ENCODE assay signal across 7 mouse cellular contexts in genomic region chr2:160645614-160646137, GRCm38 (mm10). TPM values are rescaled to one million over a fixed set of nuclear protein-coding genes. Genes with fewer than 3 reads are reported as not detected.
A peak's percentile ranks its signal among the peaks of the same experiment; 100 is the strongest.
DNase-seq lines count a peak whose midpoint lies in the region; ATAC-seq lines count a peak whose summit lies in the region.

Top1 (plus strand) TSS chr2:160645888.

- H3K36me3 ChIP-seq in embryonic facial prominence, embryonic 12.5 days, result no peaks in the 10 kb centered on the region
- H3K36me3 ChIP-seq in limb, embryonic 11.5 days (ENCODE audit: control insufficient read depth, insufficient read depth, low read length), result no peaks in the 10 kb centered on the region
- H3K36me3 ChIP-seq in midbrain, embryonic 14.5 days (ENCODE audit: control insufficient read depth, insufficient read depth, low read length), result no peaks in the 10 kb centered on the region

- H3K9ac ChIP-seq in embryonic facial prominence, embryonic 12.5 days, result peak within 1 kb of the TSS; percentile 100
- peak within 1 kb of the TSS; percentile 100 for H3K9ac ChIP-seq in limb, embryonic 11.5 days (ENCODE audit: low read length)
- peak within 1 kb of the TSS; percentile 100 for H3K9ac ChIP-seq in midbrain, embryonic 14.5 days (replicated peaks; ENCODE audit: low read length)

- H3K27ac ChIP-seq in embryonic facial prominence, embryonic 12.5 days, result peak within 1 kb of the TSS; percentile 98
- H3K27ac ChIP-seq in limb, embryonic 11.5 days (replicated peaks; ENCODE audit: low read depth, low read length), result peak within 1 kb of the TSS; percentile 97
- peak within 1 kb of the TSS; percentile 99 for H3K27ac ChIP-seq in midbrain, embryonic 14.5 days (replicated peaks; ENCODE audit: low read depth, low read length)

- no peaks in the 10 kb centered on the region for H3K9me3 ChIP-seq in embryonic facial prominence, embryonic 12.5 days
- H3K9me3 ChIP-seq in limb, embryonic 11.5 days (ENCODE audit: control insufficient read depth, low read length), result no peaks in the 10 kb centered on the region
- H3K9me3 ChIP-seq in midbrain, embryonic 14.5 days (ENCODE audit: control insufficient read depth, low read length), result no peaks in the 10 kb centered on the region

- H3K4me2 ChIP-seq in embryonic facial prominence, embryonic 12.5 days (replicated peaks), result peak within 1 kb of the TSS; percentile 79
- peak within 1 kb of the TSS; percentile 32 for H3K4me2 ChIP-seq in limb, embryonic 11.5 days (ENCODE audit: low read depth, severe bottlenecking)
- H3K4me2 ChIP-seq in midbrain, embryonic 14.5 days (ENCODE audit: low read length), result peak within 1 kb of the TSS; percentile 80

- peak; percentile 96 for ATAC-seq in embryonic facial prominence, embryonic 12.5 days (ENCODE audit: insufficient number of reproducible peaks, insufficient read depth, low FRiP score, low TSS enrichment)
- peak; percentile 98 for ATAC-seq in limb, embryonic 11.5 days (ENCODE audit: insufficient number of reproducible peaks, low FRiP score, low TSS enrichment, low read depth)
- peak; percentile 98 for ATAC-seq in midbrain, embryonic 14.5 days (ENCODE audit: low FRiP score, low TSS enrichment)

- DNase-seq in adrenal gland, postnatal 25 days, result peak; percentile 99
- DNase-seq in heart, adult 11 months, result peak; percentile 100
- DNase-seq in kidney, adult 18-20 months, result peak; percentile 99
- DNase-seq in limb, embryonic 11.5 days (ENCODE audit: low spot score), result peak; percentile 99
- peak; percentile 100 for DNase-seq in midbrain, embryonic 14.5 days
- DNase-seq in spleen, adult 18-20 months, result peak; percentile 98

- H3K27me3 ChIP-seq in embryonic facial prominence, embryonic 12.5 days, result no peaks in the 10 kb centered on the region
- no peaks in the 10 kb centered on the region for H3K27me3 ChIP-seq in limb, embryonic 11.5 days (ENCODE audit: control insufficient read depth, insufficient read depth, low read length)
- no peaks in the 10 kb centered on the region for H3K27me3 ChIP-seq in midbrain, embryonic 14.5 days (ENCODE audit: control insufficient read depth, insufficient read depth, low read length)

- under 1% methylated on average over 50 of the region's 50 CpGs for WGBS in embryonic facial prominence, embryonic 12.5 days
- 0% methylated on average over 50 of the region's 50 CpGs for WGBS in limb, embryonic 11.5 days
- 2% methylated on average over 50 of the region's 50 CpGs for WGBS in midbrain, embryonic 14.5 days

- H3K4me3 ChIP-seq in embryonic facial prominence, embryonic 12.5 days, result peak within 1 kb of the TSS; percentile 99
- peak within 1 kb of the TSS; percentile 98 for H3K4me3 ChIP-seq in limb, embryonic 11.5 days (ENCODE audit: low read depth, low read length)
- H3K4me3 ChIP-seq in midbrain, embryonic 14.5 days (replicated peaks; ENCODE audit: low read depth, low read length), result peak within 1 kb of the TSS; percentile 100

- peaks cover 18% of the 10 kb centered on the region for H3K4me1 ChIP-seq in embryonic facial prominence, embryonic 12.5 days
- H3K4me1 ChIP-seq in limb, embryonic 11.5 days (ENCODE audit: control insufficient read depth, insufficient read depth, low read length), result peaks cover 11% of the 10 kb centered on the region
- H3K4me1 ChIP-seq in midbrain, embryonic 14.5 days (ENCODE audit: control insufficient read depth, insufficient read depth, low read length), result peaks cover 21% of the 10 kb centered on the region

RNA-seq across cellular contexts. Expression of gene Top1, which starts in this region (rescaled TPM):
- 89.8 and 97.7 TPM in 2 replicates for total RNA-seq in adrenal gland, postnatal 25 days (2021)
- 105 and 109 TPM in 2 replicates for polyA plus RNA-seq in embryonic facial prominence, embryonic 12.5 days (2016; fragmentation: Nextera tagmentation; extraction: Ambion mirVana)
- polyA plus RNA-seq in limb, embryonic 11.5 days (2014; fragmentation: Nextera tagmentation; extraction: Ambion mirVana), result 122 and 125 TPM in 2 replicates
- polyA plus RNA-seq in midbrain, embryonic 14.5 days (2014; fragmentation: Nextera tagmentation; extraction: Ambion mirVana), result 83.2 and 83.5 TPM in 2 replicates

Comparison
In these comparisons a context has a peak if more than half of its experiments do, and no peak if none do; other contexts are left out.
1. Peak in every context shown above with its lines: DNase-seq, ATAC-seq, H3K4me3 ChIP-seq and H3K27ac ChIP-seq.